Mouse (Mus musculus) C2C12 (cell line): ENCODE measurements at regions not wholly inside any gene's neighbourhood (a gene's known extent, or its start where the extent isn't known, plus 50 kb on each side); places are given as distances from the start of the nearest gene placed in this dataset.

Experiments
- CTCF ChIP-seq: IDR thresholded peaks from one replicate; pipeline ENCODE4 v1.5.1; 2011; ENCODE audit not compliant: control insufficient read depth, insufficient read depth, insufficient read length
- MYOG ChIP-seq: IDR thresholded peaks from one replicate; pipeline ENCODE4 v1.6.1; 2011; ENCODE audit not compliant: control insufficient read depth, insufficient read length; ENCODE audit errors: extremely low read depth

DNA sequence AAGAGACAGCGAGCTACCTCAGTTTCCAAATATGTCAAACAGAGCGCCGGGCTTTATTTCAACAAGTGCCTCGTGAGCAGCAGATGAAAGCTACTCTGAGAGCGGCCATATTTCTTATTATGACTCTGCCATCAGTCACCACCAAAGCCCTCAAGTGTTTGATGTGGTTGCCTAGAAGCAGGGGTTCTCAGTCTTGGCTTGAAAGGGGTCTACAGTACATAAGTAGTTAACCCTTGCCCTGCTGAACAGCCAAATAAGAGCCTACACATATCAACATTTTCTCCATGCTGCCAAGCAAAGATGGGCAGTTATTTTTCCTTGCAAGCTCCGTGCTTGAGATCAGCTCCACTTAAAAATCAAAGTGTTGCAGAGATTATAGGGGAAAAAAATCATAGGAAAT is 788.8 kb downstream of the Nr2f2 start:
- TF ChIP-seq CTCF = no peak
- TF ChIP-seq MYOG = no peak
